Mouse (Mus musculus): ENCODE results near the gene Strn4. TPM values are rescaled to one million over a fixed set of nuclear protein-coding genes. Genes with fewer than 3 reads are reported as not detected.

Strn4 gene
- total and polyA plus RNA-seq, 3 experiments = 55.8 to 93.5 TPM; not detected in 1

DNA sequence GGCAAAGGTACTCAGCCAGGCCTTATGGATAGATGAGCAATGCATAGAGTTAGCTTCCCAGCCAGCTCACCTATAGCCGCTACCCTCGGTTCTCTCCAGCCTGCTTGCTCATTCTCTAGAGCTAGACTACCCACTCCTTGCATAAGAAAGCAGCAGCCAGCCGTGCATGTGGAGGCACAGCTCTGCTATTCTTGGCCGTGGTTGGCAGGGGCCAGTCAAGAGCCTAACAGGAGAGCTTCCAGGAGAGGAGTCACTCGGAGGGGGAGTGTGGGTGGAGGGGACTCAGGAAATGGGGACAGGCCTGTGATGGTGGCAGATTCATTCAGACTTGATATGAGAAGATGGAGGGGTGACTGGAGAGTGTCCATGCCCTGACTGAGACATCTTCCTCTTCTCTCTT, 8.0 kb downstream of the Strn4 start:
- Histone ChIP-seq H3K9me3 (replicated peaks; ENCODE audit: insufficient read depth, low read length) (no peaks in the 10 kb centered on the region), H3K9ac (ENCODE audit: control insufficient read depth, low read depth, low read length, poor library complexity, severe bottlenecking) (no peak overlapping the region), H3K36me3 (ENCODE audit: control insufficient read depth in 1 of 2, insufficient read depth in 2 of 2, low read length in 2 of 2) (peaks cover 9 to 18% of the 10 kb centered on the region in 2 experiments), H3K4me3 (ENCODE audit: control insufficient read depth in 1 of 2, insufficient read depth in 1 of 2, low read depth in 2 of 2, low read length in 2 of 2) (no peak overlapping the region), H3K4me1 (ENCODE audit: control insufficient read depth in 1 of 2, insufficient read depth in 2 of 2, low read length in 2 of 2) (peaks cover 7 to 11% of the 10 kb centered on the region in 2 experiments), H3K27ac (ENCODE audit: control insufficient read depth, low read depth, low read length) (no peak overlapping the region), H3K79me2 (ENCODE audit: control insufficient read depth, insufficient read depth, low read length, poor library complexity) (peaks cover 36% of the 10 kb centered on the region), H3K27me3 (ENCODE audit: control insufficient read depth in 1 of 2, insufficient read depth in 2 of 2, low read length in 2 of 2) (no peaks in the 10 kb centered on the region)
- TF ChIP-seq TCF12 (IDR thresholded peaks at IDR 0.05; ENCODE audit: low read depth, low read length) = no peak
- no peak for TF ChIP-seq POLR2AphosphoS2 (IDR thresholded peaks at IDR 0.05; ENCODE audit: low read length)
- no peak for TF ChIP-seq UBTF (IDR thresholded peaks at IDR 0.05; ENCODE audit: borderline replicate concordance, insufficient read depth, low read depth, low read length)
- no peak for TF ChIP-seq TAL1 (IDR thresholded peaks at IDR 0.05; ENCODE audit: low read length)
- TF ChIP-seq ZMIZ1 (IDR thresholded peaks at IDR 0.05; ENCODE audit: low read depth, low read length) = no peak
- no peak for TF ChIP-seq TBP (IDR thresholded peaks at IDR 0.05; ENCODE audit: low read depth, low read length)
- no peak for TF ChIP-seq CHD2 (IDR thresholded peaks at IDR 0.05; ENCODE audit: low read length)
- DNase-seq (ENCODE audit: low read depth, low spot score) = no peak

GRCm38 (mm10) chr7:16825785-16826184, 10.1 kb downstream of the Strn4 start:
- peaks cover 16% of the 10 kb centered on the region for H3K79me2 ChIP-seq (ENCODE audit: control insufficient read depth, insufficient read depth, low read length, poor library complexity)
- no peaks in the 10 kb centered on the region for H3K27me3 ChIP-seq (ENCODE audit: control insufficient read depth in 1 of 2, insufficient read depth in 2 of 2, low read length in 2 of 2)
- no peak overlapping the region for H3K4me3 ChIP-seq (ENCODE audit: control insufficient read depth in 1 of 2, insufficient read depth in 1 of 2, low read depth in 2 of 2, low read length in 2 of 2)
- peaks cover 0 to 12% of the 10 kb centered on the region in 2 experiments; a peak in 2 of 4 replicates for H3K36me3 ChIP-seq (ENCODE audit: control insufficient read depth in 1 of 2, insufficient read depth in 2 of 2, low read length in 2 of 2)
- H3K27ac ChIP-seq (ENCODE audit: control insufficient read depth, low read depth, low read length) = no peak overlapping the region
- DNase-seq (ENCODE audit: low read depth, low spot score) = no peak
- H3K4me1 ChIP-seq (ENCODE audit: control insufficient read depth in 1 of 2, insufficient read depth in 2 of 2, low read length in 2 of 2) = no peaks in the 10 kb centered on the region
- TF ChIP-seq NELFE (IDR thresholded peaks at IDR 0.05; ENCODE audit: low read depth, low read length) (no peak), CHD2 (IDR thresholded peaks at IDR 0.05; ENCODE audit: low read length) (no peak), CTCF (IDR thresholded peaks at IDR 0.05 in 2 of 3, conservative IDR thresholded peaks at IDR 0.05 in 1 of 3; ENCODE audit: control insufficient read depth in 1 of 3, insufficient read depth in 1 of 3, low read depth in 2 of 3, low read length in 3 of 3, poor library complexity in 1 of 3, severe bottlenecking in 1 of 3) (peak in 1 of 3 experiments; percentile 28; a peak in 2 of 6 replicates), MYC (IDR thresholded peaks at IDR 0.05; ENCODE audit: low read depth, low read length) (no peak), MAFK (IDR thresholded peaks at IDR 0.05; ENCODE audit: borderline replicate concordance, low read depth, low read length) (no peak), RAD21 (IDR thresholded peaks at IDR 0.05; ENCODE audit: low read depth, low read length) (peak; percentile 1; the same call in 1 of the 2 replicates), POLR2AphosphoS2 (IDR thresholded peaks at IDR 0.05; ENCODE audit: low read length) (no peak), CHD1 (IDR thresholded peaks at IDR 0.05; ENCODE audit: low read depth, low read length) (no peak), MAX (IDR thresholded peaks at IDR 0.05; ENCODE audit: low read length) (no peak), MAZ (IDR thresholded peaks at IDR 0.05; ENCODE audit: low read depth, low read length) (no peak)
- H3K9ac ChIP-seq (ENCODE audit: control insufficient read depth, low read depth, low read length, poor library complexity, severe bottlenecking) = no peak overlapping the region
- no peaks in the 10 kb centered on the region for H3K9me3 ChIP-seq (replicated peaks; ENCODE audit: insufficient read depth, low read length)

DNA sequence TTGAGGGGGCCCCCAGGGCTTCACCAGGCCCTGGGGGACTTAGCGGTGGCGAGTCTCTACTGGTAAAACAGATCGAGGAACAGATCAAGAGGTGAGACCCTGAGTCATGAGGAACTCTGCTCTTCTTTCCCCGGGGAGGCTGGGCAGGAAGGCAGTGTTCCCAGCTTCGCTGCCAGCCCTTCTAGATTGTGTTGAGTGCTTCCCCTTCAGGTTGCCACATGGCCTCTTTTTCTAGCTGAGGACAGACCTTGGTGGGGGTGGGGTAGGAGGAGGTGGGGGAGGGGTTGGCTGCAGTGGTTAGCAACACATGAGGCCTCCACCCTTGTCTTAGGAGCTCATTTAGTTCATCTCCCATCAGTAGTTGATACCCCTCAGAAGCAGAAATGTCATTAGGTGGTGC, 10.9 kb downstream of the Strn4 start:
- no peak for TF ChIP-seq TBP (IDR thresholded peaks at IDR 0.05; ENCODE audit: low read depth, low read length)
- TF ChIP-seq BHLHE40 (IDR thresholded peaks at IDR 0.05; ENCODE audit: borderline replicate concordance, low read depth, low read length) = no peak
- no peak for TF ChIP-seq CHD2 (IDR thresholded peaks at IDR 0.05; ENCODE audit: low read length)
- no peak for TF ChIP-seq GABPA (IDR thresholded peaks at IDR 0.05; ENCODE audit: low read depth, low read length)
- no peak for TF ChIP-seq MYC (IDR thresholded peaks at IDR 0.05; ENCODE audit: low read depth, low read length)
- TF ChIP-seq KAT2A (conservative IDR thresholded peaks at IDR 0.05; ENCODE audit: low read depth, low read length) = no peak
- no peak for TF ChIP-seq EP300 (IDR thresholded peaks at IDR 0.05; ENCODE audit: low read depth in 1 of 2, low read length in 2 of 2)
- no peak for TF ChIP-seq MXI1 (IDR thresholded peaks at IDR 0.05; ENCODE audit: low read depth, low read length)
- TF ChIP-seq NRF1 (IDR thresholded peaks at IDR 0.05; ENCODE audit: insufficient read depth, low read depth, low read length, poor library complexity, severe bottlenecking) = no peak
- no peak for TF ChIP-seq JUND (IDR thresholded peaks at IDR 0.05; ENCODE audit: low read depth, low read length)
- no peak for TF ChIP-seq CTCF (IDR thresholded peaks at IDR 0.05 in 2 of 3, conservative IDR thresholded peaks at IDR 0.05 in 1 of 3; ENCODE audit: control insufficient read depth in 1 of 3, insufficient read depth in 1 of 3, low read depth in 2 of 3, low read length in 3 of 3, poor library complexity in 1 of 3, severe bottlenecking in 1 of 3)
- TF ChIP-seq CHD1 (IDR thresholded peaks at IDR 0.05; ENCODE audit: low read depth, low read length) = no peak
- TF ChIP-seq SIN3A (IDR thresholded peaks at IDR 0.05; ENCODE audit: low read length) = no peak
- no peak for DNase-seq (ENCODE audit: low read depth, low spot score)
- Histone ChIP-seq H3K27ac (ENCODE audit: control insufficient read depth, low read depth, low read length) (no peak overlapping the region), H3K36me3 (ENCODE audit: control insufficient read depth in 1 of 2, insufficient read depth in 2 of 2, low read length in 2 of 2) (peaks cover 0 to 12% of the 10 kb centered on the region in 2 experiments; a peak in 2 of 4 replicates), H3K27me3 (ENCODE audit: control insufficient read depth in 1 of 2, insufficient read depth in 2 of 2, low read length in 2 of 2) (no peaks in the 10 kb centered on the region), H3K79me2 (ENCODE audit: control insufficient read depth, insufficient read depth, low read length, poor library complexity) (peaks cover 8% of the 10 kb centered on the region), H3K9me3 (replicated peaks; ENCODE audit: insufficient read depth, low read length) (no peaks in the 10 kb centered on the region), H3K4me3 (ENCODE audit: control insufficient read depth in 1 of 2, insufficient read depth in 1 of 2, low read depth in 2 of 2, low read length in 2 of 2) (no peak overlapping the region), H3K4me1 (ENCODE audit: control insufficient read depth in 1 of 2, insufficient read depth in 2 of 2, low read length in 2 of 2) (no peaks in the 10 kb centered on the region), H3K9ac (ENCODE audit: control insufficient read depth, low read depth, low read length, poor library complexity, severe bottlenecking) (no peak overlapping the region)
